Comparison of ENCODE assay signal across 16 mouse cellular contexts in the genomic region with DNA sequence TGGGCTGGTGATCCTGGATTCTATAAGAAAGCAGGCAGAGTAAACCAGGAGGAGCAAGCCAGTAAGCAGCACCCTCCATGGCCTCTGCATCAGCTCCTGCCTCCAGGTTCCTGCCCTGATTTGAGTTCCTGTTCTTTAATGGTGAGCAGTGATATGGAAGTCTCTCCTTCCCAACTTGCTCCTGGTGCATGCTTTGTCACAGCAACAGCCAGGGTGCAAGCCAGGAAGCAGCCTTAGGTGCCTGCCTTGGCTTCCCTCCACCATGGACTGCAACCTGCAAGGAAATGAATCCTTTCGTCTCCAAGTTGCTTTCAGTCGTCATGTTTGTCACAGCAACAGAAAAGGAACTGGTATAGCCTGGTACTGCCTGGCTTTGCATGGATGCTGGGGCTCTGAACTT.
"Had no signal": no experiment of that assay in that cellular context is flagged by ENCODE, and none has a peak within 500 bp of the region (broad histone marks: within the 10 kb centered on the region; RNA-seq: fewer than 3 reads in every experiment).

No protein-coding gene starts in this region.

- H3K9ac ChIP-seq: neural tube, embryonic 12.5 days; neural tube, embryonic 13.5 days; neural tube, embryonic 15.5 days; stomach, embryonic 15.5 days had no signal

- H3K36me3 ChIP-seq: neural tube, embryonic 12.5 days; neural tube, embryonic 13.5 days; neural tube, embryonic 15.5 days; stomach, embryonic 15.5 days had no signal

- DNase-seq: retina, postnatal 1 day; right cerebral cortex, adult 18-20 months; right cerebral cortex, postnatal 14 days; right cerebral cortex, postnatal 25 days; right cerebral cortex, postnatal 4 days; spleen, adult 18-20 months; thymus, adult 18-20 months; thymus, adult 2 months; thymus, postnatal 14 days; thymus, postnatal 25 days; thymus, postnatal 36 days; thymus, postnatal 4 days had no signal

- H3K27me3 ChIP-seq: neural tube, embryonic 12.5 days; neural tube, embryonic 13.5 days; neural tube, embryonic 15.5 days; stomach, embryonic 15.5 days had no signal

- H3K4me2 ChIP-seq: neural tube, embryonic 12.5 days; neural tube, embryonic 13.5 days; neural tube, embryonic 15.5 days; stomach, embryonic 15.5 days had no signal

- H3K27ac ChIP-seq: neural tube, embryonic 12.5 days; neural tube, embryonic 13.5 days; neural tube, embryonic 15.5 days; stomach, embryonic 15.5 days had no signal

- H3K9me3 ChIP-seq: neural tube, embryonic 12.5 days; neural tube, embryonic 13.5 days; neural tube, embryonic 15.5 days; stomach, embryonic 15.5 days had no signal

- H3K4me3 ChIP-seq: neural tube, embryonic 12.5 days; neural tube, embryonic 13.5 days; neural tube, embryonic 15.5 days; stomach, embryonic 15.5 days had no signal

- H3K4me1 ChIP-seq: stomach, embryonic 15.5 days had no signal
